Mouse (Mus musculus): Measurements from ENCODE around the gene Slc26a3.

GRCm38 (mm10) chr12:31376326-31376950, 14.2 kb upstream of the Slc26a3 start:
- peak; percentile 52; the same call in 1 of the 2 replicates for TF ChIP-seq CTCF (IDR thresholded peaks at IDR 0.05; ENCODE audit: extremely low read depth, insufficient read length, insufficient replicate concordance, low read depth, low read length)
- TF ChIP-seq POLR2A (IDR thresholded peaks at IDR 0.05; ENCODE audit: low read depth, low read length) = no peak
